Mouse (Mus musculus) ES-E14 (cell line): ENCODE measurements at regions not wholly inside any gene's neighbourhood (a gene's known extent, or its start where the extent isn't known, plus 50 kb on each side); places are given as distances from the start of the nearest gene placed in this dataset.

Experiments
- DNase-seq: peaks from one replicate; pipeline ENCODE4 v3.0.0-alpha.2; 2013; ENCODE audit warnings: low read depth, low spot score
- H3K27ac ChIP-seq: 2 replicates; pipeline ENCODE4 v1.5.1; 2012; ENCODE audit warnings: low read depth, mild to moderate bottlenecking, low read length, moderate library complexity, mixed read lengths; ENCODE audit not compliant: poor library complexity, insufficient read depth, severe bottlenecking
- H3K36me3 ChIP-seq: 2 replicates; pipeline ENCODE4 v1.6.1; 2012; ENCODE audit warnings: mild to moderate bottlenecking, low read length, moderate library complexity, mixed read lengths; ENCODE audit not compliant: control insufficient read depth, poor library complexity, insufficient read depth, severe bottlenecking
- H3K4me1 ChIP-seq, 2 experiments: fragments of 150-350 bp in 1 of 2; sonication (generic) in 1 of 2; 2 replicates each; pipeline ENCODE4 v1.6.1; 2012; ENCODE audit warnings: low read length in 2 of 2, mild to moderate bottlenecking in 1 of 2, mixed read lengths in 1 of 2; ENCODE audit not compliant: control insufficient read depth in 2 of 2, insufficient read depth in 2 of 2, poor library complexity in 1 of 2
- H3K4me3 ChIP-seq, 2 experiments: fragments of 150-350 bp in 1 of 2; sonication (generic) in 1 of 2; 2 replicates each; pipeline ENCODE4 v1.5.1; 2012; ENCODE audit warnings: low read length in 2 of 2, low read depth in 1 of 2, mild to moderate bottlenecking in 1 of 2, mixed read lengths in 1 of 2; ENCODE audit not compliant: insufficient read depth in 1 of 2, poor library complexity in 1 of 2, severe bottlenecking in 1 of 2
- H3K9ac ChIP-seq: 2 replicates; pipeline ENCODE4 v1.6.1; 2012; ENCODE audit warnings: low read depth, mild to moderate bottlenecking, low read length, mixed read lengths; ENCODE audit not compliant: poor library complexity, insufficient read depth, severe bottlenecking
- H3K9me3 ChIP-seq: fragments of 150-350 bp; sonication (generic); 2 replicates; pipeline ENCODE4 v1.6.1; 2012; ENCODE audit warnings: low read depth, mild to moderate bottlenecking, low read length; ENCODE audit not compliant: control insufficient read depth, insufficient read depth
- CHD2 ChIP-seq: IDR thresholded peaks from 2 replicates; pipeline ENCODE4 v1.6.1; 2014; ENCODE audit warnings: mild to moderate bottlenecking, low read depth, low read length, inconsistent platforms
- HCFC1 ChIP-seq: IDR thresholded peaks from 2 replicates; pipeline ENCODE4 v1.6.1; 2012; ENCODE audit warnings: low read length, inconsistent platforms, borderline replicate concordance; ENCODE audit not compliant: insufficient read depth
- MAFK ChIP-seq: IDR thresholded peaks from 2 replicates; pipeline ENCODE4 v1.6.1; 2014; ENCODE audit warnings: mild to moderate bottlenecking, low read depth, low read length, inconsistent platforms; ENCODE audit not compliant: insufficient read depth
- ZC3H11A ChIP-seq: IDR thresholded peaks from 2 replicates; pipeline ENCODE4 v1.6.1; 2012; ENCODE audit warnings: low read depth, mild to moderate bottlenecking, inconsistent platforms, low read length, borderline replicate concordance
- ZNF384 ChIP-seq: IDR thresholded peaks from 2 replicates; pipeline ENCODE4 v1.6.1; 2012; ENCODE audit warnings: low read depth, low read length, inconsistent platforms
- in situ Hi-C, 2 experiments: fragments of 600-800 bp; cut with MboI; formaldehyde crosslinking; loops; one replicate each; pipeline ENCODE4 v1.15.1; 2025; ENCODE audit warnings: low sequenced_read_pairs in 2 of 2, inconsistent platforms in 1 of 2; ENCODE audit not compliant: unreplicated experiment in 2 of 2

GRCm38 (mm10) chr6:104999601-105000000, 507.0 kb downstream of the Cntn6 start:
- TF ChIP-seq ZNF384 (no peak), HCFC1 (no peak), MAFK (no peak), ZC3H11A (no peak), CHD2 (no peak)
- in situ Hi-C loops: no loop called here
- DNase-seq: no peak
- H3K4me3 ChIP-seq: no peak overlapping the region
- H3K36me3 ChIP-seq: no peaks in the 10 kb centered on the region
- H3K9me3 ChIP-seq: no peaks in the 10 kb centered on the region
- no peak overlapping the region for H3K27ac ChIP-seq
- no peak overlapping the region for H3K9ac ChIP-seq
- no peaks in the 10 kb centered on the region for H3K4me1 ChIP-seq

- H3K36me3 ChIP-seq: no peaks in the 10 kb centered on the region
- no peaks in the 10 kb centered on the region for H3K4me1 ChIP-seq
- H3K4me3 ChIP-seq: no peak overlapping the region
- TF ChIP-seq MAFK (no peak), ZNF384 (no peak), ZC3H11A (no peak), CHD2 (no peak), HCFC1 (no peak)
- in situ Hi-C loops: no loop called here
- H3K9ac ChIP-seq: no peak overlapping the region
- no peak for DNase-seq
- H3K9me3 ChIP-seq: no peaks in the 10 kb centered on the region
- H3K27ac ChIP-seq: no peak overlapping the region
These were observed 528.1 kb downstream of the Cntn6 start for GRCm38 (mm10) chr6:105020672-105021071.

GRCm38 (mm10) chr6:105021174-105021573, 528.6 kb downstream of the Cntn6 start:
- no peak overlapping the region for H3K4me3 ChIP-seq
- H3K36me3 ChIP-seq: no peaks in the 10 kb centered on the region
- no peaks in the 10 kb centered on the region for H3K9me3 ChIP-seq
- no peak overlapping the region for H3K27ac ChIP-seq
- no peak for DNase-seq
- in situ Hi-C loops: no loop called here
- H3K4me1 ChIP-seq: no peaks in the 10 kb centered on the region
- H3K9ac ChIP-seq: no peak overlapping the region
- TF ChIP-seq ZC3H11A (no peak), CHD2 (no peak), ZNF384 (no peak), MAFK (no peak), HCFC1 (no peak)

GRCm38 (mm10) chr6:105066146-105066545, 573.6 kb downstream of the Cntn6 start:
- H3K4me3 ChIP-seq: no peak overlapping the region
- no peaks in the 10 kb centered on the region for H3K36me3 ChIP-seq
- in situ Hi-C loops: no loop called here
- no peaks in the 10 kb centered on the region for H3K4me1 ChIP-seq
- no peaks in the 10 kb centered on the region for H3K9me3 ChIP-seq
- no peak for TF ChIP-seq CHD2
- TF ChIP-seq HCFC1: no peak
- no peak for TF ChIP-seq ZC3H11A
- no peak for TF ChIP-seq MAFK
- no peak for TF ChIP-seq ZNF384
- H3K27ac ChIP-seq: no peak overlapping the region
- H3K9ac ChIP-seq: no peak overlapping the region
- no peak for DNase-seq

- TF ChIP-seq ZC3H11A (peak; percentile 73; the same call in 1 of the 2 replicates), CHD2 (no peak)
- H3K4me1 ChIP-seq: no peaks in the 10 kb centered on the region
- DNase-seq: peak; percentile 19
- H3K4me3 ChIP-seq: no peak overlapping the region
- H3K9me3 ChIP-seq: no peaks in the 10 kb centered on the region
- H3K9ac ChIP-seq: no peak overlapping the region
- H3K27ac ChIP-seq: no peak overlapping the region
- in situ Hi-C loops: no loop called here
- H3K36me3 ChIP-seq: no peaks in the 10 kb centered on the region
These were observed 586.6 kb upstream of the Cntn4 start for GRCm38 (mm10) chr6:105090882-105091281.
